ENCODE assay signal across 9 mouse cellular contexts in genomic region chr17:58919061-58919460, GRCm38 (mm10).
DNase-seq lines count a peak whose midpoint lies in the region; ATAC-seq and TF ChIP-seq lines count a peak whose summit lies in the region.
"Had no signal": no experiment of that assay in that cellular context is flagged by ENCODE, and none has a peak within 500 bp of the region (broad histone marks: within the 10 kb centered on the region; RNA-seq: fewer than 3 reads in every experiment).

No protein-coding gene starts in this region.

- H3K4me1 ChIP-seq in ES-Bruce4 (ENCODE audit: control insufficient read depth, insufficient read depth, low read length), result no peaks in the 10 kb centered on the region
- H3K4me1 ChIP-seq in hindbrain, embryonic 13.5 days (replicated peaks), result peaks cover 12% of the 10 kb centered on the region
- peaks cover 3% of the 10 kb centered on the region; the same call in 1 of the 2 replicates for H3K4me1 ChIP-seq in midbrain, embryonic 11.5 days (ENCODE audit: control insufficient read depth, insufficient read depth, low read length)

- H3K4me2 ChIP-seq in hindbrain, embryonic 13.5 days, result peak overlapping the region; percentile 41
- H3K4me2 ChIP-seq in midbrain, embryonic 11.5 days, result peak overlapping the region; percentile 22; the same call in 1 of the 2 replicates

- TF ChIP-seq POLR2A in ES-Bruce4 (IDR thresholded peaks at IDR 0.05; ENCODE audit: insufficient read depth, low read length), result no peak

- H3K36me3 ChIP-seq in ES-Bruce4 (ENCODE audit: control insufficient read depth, insufficient read depth, low read length, poor library complexity, severe bottlenecking), result no peaks in the 10 kb centered on the region
- no peaks in the 10 kb centered on the region for H3K36me3 ChIP-seq in hindbrain, embryonic 13.5 days
- H3K36me3 ChIP-seq in midbrain, embryonic 11.5 days (ENCODE audit: control insufficient read depth, insufficient read depth, low read length), result no peaks in the 10 kb centered on the region
- H3K36me3 ChIP-seq: G1E had no signal

- peak; percentile 44 for TF ChIP-seq CTCF in gastrocnemius, adult 2 months (IDR thresholded peaks at IDR 0.05)
- TF ChIP-seq CTCF in ES-Bruce4 (IDR thresholded peaks at IDR 0.05; ENCODE audit: low read depth, low read length), result peak; percentile 27

- no peak for TF ChIP-seq EP300 in ES-Bruce4 (IDR thresholded peaks at IDR 0.05; ENCODE audit: insufficient read depth, low read depth, low read length)

- no peak for DNase-seq in gastrocnemius, adult 2 months
- no peak for DNase-seq in gastrocnemius, postnatal 36 days
- DNase-seq in embryo, embryonic 11 days, result peak; percentile 87
- peak; percentile 41 to 56 for DNase-seq in layer of hippocampus, postnatal 10 days (ENCODE audit: low spot score in 2 of 2)
- peak; percentile 95 for DNase-seq in midbrain, embryonic 11.5 days (ENCODE audit: low spot score, missing footprints)
- no peak for DNase-seq in spleen, postnatal 36 days (ENCODE audit: low spot score in 2 of 2)

- WGBS in hindbrain, embryonic 13.5 days, result 6% methylated on average over 8 of the region's 8 CpGs
- WGBS in midbrain, embryonic 11.5 days, result 8% methylated on average over 8 of the region's 8 CpGs

- intact Hi-C loops in gastrocnemius, adult 2 months (cut with DNase I), result no loop called here
- intact Hi-C loops in gastrocnemius, postnatal 36 days (cut with DNase I), result no loop called here

- peak; percentile 85 for ATAC-seq in hindbrain, embryonic 13.5 days (ENCODE audit: low FRiP score)
- ATAC-seq in midbrain, embryonic 11.5 days (ENCODE audit: low FRiP score), result peak; percentile 91

- H3K27me3 ChIP-seq in ES-Bruce4 (ENCODE audit: control insufficient read depth, insufficient read depth, low read length, poor library complexity, severe bottlenecking), result no peaks in the 10 kb centered on the region; the same call in 1 of the 2 replicates
- no peaks in the 10 kb centered on the region for H3K27me3 ChIP-seq in hindbrain, embryonic 13.5 days
- H3K27me3 ChIP-seq in midbrain, embryonic 11.5 days (ENCODE audit: control insufficient read depth, insufficient read depth, low read length), result no peaks in the 10 kb centered on the region

- H3K9me3 ChIP-seq in ES-Bruce4 (replicated peaks; ENCODE audit: control insufficient read depth, insufficient read depth, low read length, poor library complexity, severe bottlenecking), result no peaks in the 10 kb centered on the region
- no peaks in the 10 kb centered on the region for H3K9me3 ChIP-seq in hindbrain, embryonic 13.5 days
- no peaks in the 10 kb centered on the region for H3K9me3 ChIP-seq in midbrain, embryonic 11.5 days (ENCODE audit: control insufficient read depth, low read length)

- no peak overlapping the region for H3K27ac ChIP-seq in gastrocnemius, adult 2 months
- H3K27ac ChIP-seq in ES-Bruce4 (ENCODE audit: insufficient read depth, low read length), result no peak overlapping the region
- no peak overlapping the region for H3K27ac ChIP-seq in hindbrain, embryonic 13.5 days
- no peak overlapping the region for H3K27ac ChIP-seq in midbrain, embryonic 11.5 days (ENCODE audit: low read depth, low read length)

- no peak overlapping the region for H3K9ac ChIP-seq in ES-Bruce4 (ENCODE audit: low read depth, poor library complexity, severe bottlenecking)
- no peak overlapping the region for H3K9ac ChIP-seq in hindbrain, embryonic 13.5 days
- peak overlapping the region; percentile 41; the same call in 1 of the 2 replicates for H3K9ac ChIP-seq in midbrain, embryonic 11.5 days (ENCODE audit: low read length)

- H3K4me3 ChIP-seq in gastrocnemius, adult 2 months, result no peak overlapping the region
- H3K4me3 ChIP-seq in ES-Bruce4 (ENCODE audit: low read depth, low read length), result no peak overlapping the region
- H3K4me3 ChIP-seq in hindbrain, embryonic 13.5 days, result no peak overlapping the region
- H3K4me3 ChIP-seq in midbrain, embryonic 11.5 days (ENCODE audit: low read depth, low read length), result no peak overlapping the region

Comparison
In these comparisons a context has a peak if more than half of its experiments do, and no peak if none do; other contexts are left out.
1. DNase-seq: peak in embryo, embryonic 11 days (single experiment), layer of hippocampus, postnatal 10 days (2 of 2) and midbrain, embryonic 11.5 days (single experiment); none in gastrocnemius, adult 2 months (single experiment), gastrocnemius, postnatal 36 days (0 of 2) and spleen, postnatal 36 days (0 of 2).